Mouse (Mus musculus) bone marrow, adult 2 months (tissue): ENCODE results near the gene Pdcd5.

Experiments
- CTCF ChIP-seq: fragments of 200-500 bp; IDR thresholded peaks from 2 replicates; pipeline ENCODE4 v1.5.1; 2011; ENCODE audit warnings: low read length, control low read depth; ENCODE audit not compliant: control insufficient read depth, insufficient read depth
- POLR2A ChIP-seq: fragments of 200-500 bp; IDR thresholded peaks from 2 replicates; pipeline ENCODE4 v1.6.1; 2011; ENCODE audit warnings: low read depth, mild to moderate bottlenecking, control low read depth, low read length, borderline replicate concordance; ENCODE audit not compliant: control insufficient read depth

GRCm38 (mm10) chr7:35650716-35651410 lies 3.5 kb upstream of the Pdcd5 start:
- TF ChIP-seq CTCF (no peak), POLR2A (no peak)
